Mouse (Mus musculus) lung, postnatal 0 days (tissue): ENCODE results near the gene Prdm16.

Source experiments
- CTCF ChIP-seq: IDR thresholded peaks from 2 replicates; pipeline ENCODE4 v1.5.1; 2016; ENCODE audit warnings: antibody characterized with exemption, mild to moderate bottlenecking
- EP300 ChIP-seq: IDR thresholded peaks from 2 replicates; pipeline ENCODE4 v1.6.1; 2016; ENCODE audit warnings: antibody characterized with exemption, mild to moderate bottlenecking, control low read depth

DNA sequence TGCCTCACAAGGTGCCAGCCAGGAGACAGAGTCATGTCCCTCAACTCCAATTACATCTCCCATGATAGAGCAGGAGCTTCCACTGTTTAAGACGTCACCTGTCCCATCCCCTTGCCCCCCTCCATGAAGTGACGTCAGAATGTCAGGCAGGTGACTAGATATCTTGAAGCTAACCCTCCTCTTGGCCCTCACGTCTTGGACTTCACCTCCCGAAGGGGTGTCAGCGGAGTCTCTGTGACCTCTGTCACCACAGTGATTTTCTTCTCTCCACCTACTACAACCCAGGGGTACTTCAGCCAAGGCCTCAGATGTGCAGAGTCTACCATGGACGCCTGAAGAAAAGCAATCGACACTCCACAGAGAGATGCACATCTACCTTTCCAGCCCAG, 32.2 kb downstream of the Prdm16 start:
- TF ChIP-seq CTCF, result no peak
- TF ChIP-seq EP300, result no peak
